Mouse (Mus musculus) heart, adult 11 months (tissue): ENCODE results near the gene Gdf3.

Experiments used
- DNase-seq: peaks from one replicate; pipeline ENCODE4 v3.0.0; 2022

The Gdf3 gene

DNA sequence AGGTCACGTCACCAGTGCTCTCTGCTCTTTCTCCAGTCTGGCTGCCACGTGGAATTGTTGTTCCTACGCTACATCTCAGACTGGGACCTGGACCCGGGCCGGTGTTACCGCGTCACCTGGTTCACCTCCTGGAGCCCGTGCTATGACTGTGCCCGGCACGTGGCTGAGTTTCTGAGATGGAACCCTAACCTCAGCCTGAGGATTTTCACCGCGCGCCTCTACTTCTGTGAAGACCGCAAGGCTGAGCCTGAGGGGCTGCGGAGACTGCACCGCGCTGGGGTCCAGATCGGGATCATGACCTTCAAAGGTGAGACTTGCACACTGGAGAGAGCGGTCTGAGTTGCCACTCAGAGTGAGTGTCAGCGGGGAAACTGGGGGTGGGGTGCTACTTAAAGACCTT, 48.9 kb downstream of the Gdf3 start:
- peak; percentile 89 for DNase-seq

DNA sequence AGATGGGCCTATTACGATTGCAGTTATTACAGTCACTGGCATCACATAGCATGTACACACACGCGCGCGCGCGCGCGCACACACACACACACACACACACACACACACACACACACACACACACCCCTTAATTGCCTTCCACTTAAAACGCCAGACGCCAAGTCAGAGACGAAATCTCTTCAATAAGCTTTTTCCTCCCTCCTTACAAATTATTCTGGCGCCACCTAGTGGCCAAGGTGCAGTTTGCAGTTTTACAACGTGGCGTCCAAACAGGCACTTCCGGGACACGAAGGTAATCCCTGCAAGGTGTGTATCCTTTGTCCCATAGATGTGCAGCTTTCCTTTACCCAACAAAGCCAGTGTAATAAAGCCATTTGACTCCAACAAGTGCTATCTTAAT, 49.5 kb downstream of the Gdf3 start:
- peak; percentile 93 for DNase-seq

- DNase-seq = peak; percentile 92
These were observed 52.8 kb downstream of the Gdf3 start for GRCm38 (mm10) chr6:122556959-122557561.
